Mouse (Mus musculus) E14TG2a.4 (cell line): Measurements from ENCODE around the gene Ndufa12.
A peak's percentile ranks its signal among the peaks of the same experiment; 100 is the strongest.

Experiments used
- H3K27me3 ChIP-seq: 2 replicates; pipeline ENCODE4 v1.6.1; 2014; ENCODE audit warnings: low read length, control low read depth; ENCODE audit not compliant: insufficient read depth
- H3K36me3 ChIP-seq: 2 replicates; pipeline ENCODE4 v1.6.1; 2014; ENCODE audit warnings: low read length, control low read depth; ENCODE audit not compliant: insufficient read depth
- H3K4me1 ChIP-seq: replicated peaks from 2 replicates; pipeline ENCODE4 v1.6.1; 2014; ENCODE audit warnings: low read depth, low read length, control low read depth
- H3K4me3 ChIP-seq: replicated peaks from 2 replicates; pipeline ENCODE4 v1.5.1; 2014; ENCODE audit warnings: mild to moderate bottlenecking, low read length
- H3K9me3 ChIP-seq: 2 replicates; pipeline ENCODE4 v1.6.1; 2014; ENCODE audit warnings: low read length, control low read depth
- CTCF ChIP-seq: conservative IDR thresholded peaks from 2 replicates; pipeline ENCODE4 v1.5.1; 2014; ENCODE audit warnings: low read length
- NANOG ChIP-seq: IDR thresholded peaks from 2 replicates; pipeline ENCODE4 v1.6.1; 2014; ENCODE audit warnings: borderline replicate concordance, low read length, mixed read lengths
- POU5F1 ChIP-seq: IDR thresholded peaks from 2 replicates; pipeline ENCODE4 v1.6.1; 2014; ENCODE audit warnings: low read length, borderline replicate concordance

Ndufa12 gene

GRCm38 (mm10) chr10:94210718-94211618 lies 12.4 kb downstream of the Ndufa12 start:
- H3K36me3 ChIP-seq = peaks cover 46% of the 10 kb centered on the region
- H3K27me3 ChIP-seq = no peaks in the 10 kb centered on the region
- H3K4me1 ChIP-seq = peaks cover 4% of the 10 kb centered on the region
- no peak for TF ChIP-seq CTCF
- no peak for TF ChIP-seq POU5F1
- TF ChIP-seq NANOG = no peak
- no peak overlapping the region for H3K4me3 ChIP-seq
- H3K9me3 ChIP-seq = no peaks in the 10 kb centered on the region

- peaks cover 4% of the 10 kb centered on the region for H3K4me1 ChIP-seq
- H3K36me3 ChIP-seq = peaks cover 38% of the 10 kb centered on the region
- H3K27me3 ChIP-seq = no peaks in the 10 kb centered on the region
- TF ChIP-seq CTCF (no peak), NANOG (no peak), POU5F1 (no peak)
- H3K9me3 ChIP-seq = no peaks in the 10 kb centered on the region
- H3K4me3 ChIP-seq = no peak overlapping the region
Observed at GRCm38 (mm10) chr10:94211725-94212124, 13.2 kb downstream of the Ndufa12 start.

DNA sequence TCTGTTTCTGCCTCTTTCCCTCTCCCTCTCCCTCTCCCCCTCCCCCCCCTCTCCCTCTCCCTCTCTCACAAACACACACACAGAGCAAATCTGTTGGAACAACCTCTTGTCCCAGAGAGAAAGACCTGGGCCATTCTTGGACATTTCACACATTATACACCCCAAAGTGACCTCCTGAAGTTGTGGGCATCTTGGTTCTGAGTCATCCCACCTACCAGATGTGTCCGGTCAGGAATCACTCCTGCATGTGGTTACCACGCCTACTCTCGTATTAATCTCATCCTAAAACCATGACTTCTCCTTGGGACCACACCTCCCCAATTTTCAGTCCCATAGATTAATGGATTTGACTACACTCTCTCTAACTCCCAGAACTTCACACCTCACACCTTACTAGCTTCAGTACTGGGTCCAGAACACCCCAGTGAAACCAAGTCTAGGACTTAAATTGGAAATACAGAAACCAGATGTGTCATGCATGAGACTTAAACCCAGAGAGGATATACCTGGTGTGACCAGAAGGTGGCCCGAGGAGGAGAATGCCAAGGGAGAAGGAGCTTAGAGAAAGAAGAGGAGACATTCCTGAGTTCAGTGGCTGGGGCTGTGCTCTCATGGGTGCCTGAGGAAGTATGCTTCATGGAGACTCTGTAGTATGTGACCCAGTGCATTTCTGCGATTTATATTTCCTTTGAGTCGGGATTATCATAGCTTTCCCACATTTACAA lies 26.7 kb downstream of the Ndufa12 start:
- Histone ChIP-seq H3K4me3 (no peak overlapping the region), H3K27me3 (no peaks in the 10 kb centered on the region), H3K36me3 (peaks cover 4% of the 10 kb centered on the region; the same call in 1 of the 2 replicates), H3K4me1 (no peaks in the 10 kb centered on the region), H3K9me3 (no peaks in the 10 kb centered on the region)
- peak; percentile 27; the same call in 1 of the 2 replicates for TF ChIP-seq CTCF
- no peak for TF ChIP-seq POU5F1
- no peak for TF ChIP-seq NANOG

- H3K36me3 ChIP-seq = no peaks in the 10 kb centered on the region
- no peak for TF ChIP-seq NANOG
- TF ChIP-seq POU5F1 = no peak
- no peak for TF ChIP-seq CTCF
- H3K9me3 ChIP-seq = no peaks in the 10 kb centered on the region
- H3K27me3 ChIP-seq = no peaks in the 10 kb centered on the region
- no peak overlapping the region for H3K4me3 ChIP-seq
- peaks cover 4% of the 10 kb centered on the region; the same call in 1 of the 2 replicates for H3K4me1 ChIP-seq
Observed at GRCm38 (mm10) chr10:94230172-94230981, 31.9 kb downstream of the Ndufa12 start.

- H3K9me3 ChIP-seq = no peaks in the 10 kb centered on the region
- H3K4me1 ChIP-seq = peaks cover 4% of the 10 kb centered on the region; the same call in 1 of the 2 replicates
- no peaks in the 10 kb centered on the region for H3K27me3 ChIP-seq
- TF ChIP-seq CTCF (no peak), NANOG (no peak), POU5F1 (no peak)
- H3K36me3 ChIP-seq = no peaks in the 10 kb centered on the region
- H3K4me3 ChIP-seq = no peak overlapping the region
Observed at GRCm38 (mm10) chr10:94231025-94231424, 32.5 kb downstream of the Ndufa12 start.

- peaks cover 4% of the 10 kb centered on the region; the same call in 1 of the 2 replicates for H3K4me1 ChIP-seq
- H3K27me3 ChIP-seq = no peaks in the 10 kb centered on the region
- TF ChIP-seq CTCF = no peak
- no peak for TF ChIP-seq POU5F1
- TF ChIP-seq NANOG = no peak
- H3K36me3 ChIP-seq = no peaks in the 10 kb centered on the region
- no peak overlapping the region for H3K4me3 ChIP-seq
- no peaks in the 10 kb centered on the region for H3K9me3 ChIP-seq
Observed at GRCm38 (mm10) chr10:94235200-94235599, 36.7 kb downstream of the Ndufa12 start.

GRCm38 (mm10) chr10:94241346-94241745 lies 42.8 kb downstream of the Ndufa12 start:
- Histone ChIP-seq H3K4me1 (no peaks in the 10 kb centered on the region), H3K4me3 (no peak overlapping the region), H3K36me3 (no peaks in the 10 kb centered on the region), H3K9me3 (no peaks in the 10 kb centered on the region), H3K27me3 (no peaks in the 10 kb centered on the region)
- TF ChIP-seq NANOG (no peak), POU5F1 (no peak), CTCF (no peak)

GRCm38 (mm10) chr10:94247748-94248349 lies 49.3 kb downstream of the Ndufa12 start:
- Histone ChIP-seq H3K27me3 (no peaks in the 10 kb centered on the region), H3K36me3 (no peaks in the 10 kb centered on the region), H3K4me1 (no peaks in the 10 kb centered on the region; the same call in 1 of the 2 replicates), H3K4me3 (no peak overlapping the region), H3K9me3 (no peaks in the 10 kb centered on the region)
- no peak for TF ChIP-seq NANOG
- TF ChIP-seq POU5F1 = no peak
- TF ChIP-seq CTCF = no peak
